Mouse (Mus musculus): ENCODE data around the gene Tnr. TPM values are rescaled to one million over a fixed set of nuclear protein-coding genes. Genes with fewer than 3 reads are reported as not detected.

Tnr gene
- total and polyA plus RNA-seq, 3 experiments = 0.01 TPM; not detected in 2

- H3K9me3 ChIP-seq (replicated peaks; ENCODE audit: insufficient read depth, low read length) = no peaks in the 10 kb centered on the region
- no peaks in the 10 kb centered on the region for H3K4me1 ChIP-seq (ENCODE audit: control insufficient read depth in 1 of 2, insufficient read depth in 2 of 2, low read length in 2 of 2)
- no peak overlapping the region for H3K27ac ChIP-seq (ENCODE audit: control insufficient read depth, low read depth, low read length)
- TF ChIP-seq MAX (IDR thresholded peaks at IDR 0.05; ENCODE audit: low read length) = no peak
- TF ChIP-seq UBTF (IDR thresholded peaks at IDR 0.05; ENCODE audit: borderline replicate concordance, insufficient read depth, low read depth, low read length) = no peak
- TF ChIP-seq ELF1 (IDR thresholded peaks at IDR 0.05; ENCODE audit: low read depth, low read length) = no peak
- TF ChIP-seq MEF2A (IDR thresholded peaks at IDR 0.05; ENCODE audit: extremely low read depth, insufficient replicate concordance, low read depth, low read length, poor library complexity, severe bottlenecking) = no peak
- no peak for TF ChIP-seq ZMIZ1 (IDR thresholded peaks at IDR 0.05; ENCODE audit: low read depth, low read length)
- no peak for TF ChIP-seq USF1 (IDR thresholded peaks at IDR 0.05; ENCODE audit: low read depth, low read length)
- no peak for TF ChIP-seq USF2 (IDR thresholded peaks at IDR 0.05; ENCODE audit: borderline replicate concordance in 1 of 2, insufficient read depth in 1 of 2, low read depth in 1 of 2, low read length in 2 of 2)
- no peak overlapping the region for H3K4me3 ChIP-seq (ENCODE audit: control insufficient read depth in 1 of 2, insufficient read depth in 1 of 2, low read depth in 2 of 2, low read length in 2 of 2)
- no peak overlapping the region for H3K9ac ChIP-seq (ENCODE audit: control insufficient read depth, low read depth, low read length, poor library complexity, severe bottlenecking)
- H3K79me2 ChIP-seq (ENCODE audit: control insufficient read depth, insufficient read depth, low read length, poor library complexity) = no peaks in the 10 kb centered on the region
- no peaks in the 10 kb centered on the region for H3K36me3 ChIP-seq (ENCODE audit: control insufficient read depth in 1 of 2, insufficient read depth in 2 of 2, low read length in 2 of 2)
- H3K27me3 ChIP-seq (ENCODE audit: control insufficient read depth in 1 of 2, insufficient read depth in 2 of 2, low read length in 2 of 2) = no peaks in the 10 kb centered on the region
- DNase-seq (ENCODE audit: low read depth, low spot score) = no peak
These were observed 298.8 kb downstream of the Tnr start for GRCm38 (mm10) chr1:159822416-159822815.

GRCm38 (mm10) chr1:159828531-159828930 lies 305.0 kb downstream of the Tnr start:
- Histone ChIP-seq H3K27me3 (ENCODE audit: control insufficient read depth in 1 of 2, insufficient read depth in 2 of 2, low read length in 2 of 2) (no peaks in the 10 kb centered on the region), H3K79me2 (ENCODE audit: control insufficient read depth, insufficient read depth, low read length, poor library complexity) (no peaks in the 10 kb centered on the region), H3K9me3 (replicated peaks; ENCODE audit: insufficient read depth, low read length) (no peaks in the 10 kb centered on the region), H3K9ac (ENCODE audit: control insufficient read depth, low read depth, low read length, poor library complexity, severe bottlenecking) (no peak overlapping the region), H3K4me1 (ENCODE audit: control insufficient read depth in 1 of 2, insufficient read depth in 2 of 2, low read length in 2 of 2) (no peaks in the 10 kb centered on the region), H3K27ac (ENCODE audit: control insufficient read depth, low read depth, low read length) (no peak overlapping the region), H3K36me3 (ENCODE audit: control insufficient read depth in 1 of 2, insufficient read depth in 2 of 2, low read length in 2 of 2) (no peaks in the 10 kb centered on the region), H3K4me3 (ENCODE audit: control insufficient read depth in 1 of 2, insufficient read depth in 1 of 2, low read depth in 2 of 2, low read length in 2 of 2) (no peak overlapping the region)
- TF ChIP-seq JUND (IDR thresholded peaks at IDR 0.05; ENCODE audit: low read depth, low read length) (no peak), KAT2A (conservative IDR thresholded peaks at IDR 0.05; ENCODE audit: low read depth, low read length) (no peak), SIN3A (IDR thresholded peaks at IDR 0.05; ENCODE audit: low read length) (no peak), POLR2A (IDR thresholded peaks at IDR 0.05; ENCODE audit: control insufficient read depth in 1 of 2, insufficient read depth in 1 of 2, low read depth in 1 of 2, low read length in 2 of 2, poor library complexity in 1 of 2) (no peak), UBTF (IDR thresholded peaks at IDR 0.05; ENCODE audit: borderline replicate concordance, insufficient read depth, low read depth, low read length) (no peak), BHLHE40 (IDR thresholded peaks at IDR 0.05; ENCODE audit: borderline replicate concordance, low read depth, low read length) (no peak), USF1 (IDR thresholded peaks at IDR 0.05; ENCODE audit: low read depth, low read length) (no peak), HCFC1 (IDR thresholded peaks at IDR 0.05; ENCODE audit: low read depth, low read length) (no peak), ZNF384 (IDR thresholded peaks at IDR 0.05; ENCODE audit: low read depth, low read length) (no peak), SMC3 (IDR thresholded peaks at IDR 0.05; ENCODE audit: low read depth, low read length) (no peak), ETS1 (IDR thresholded peaks at IDR 0.05; ENCODE audit: low read depth, low read length) (no peak), MAZ (IDR thresholded peaks at IDR 0.05; ENCODE audit: low read depth, low read length) (no peak), MAX (IDR thresholded peaks at IDR 0.05; ENCODE audit: low read length) (no peak), USF2 (IDR thresholded peaks at IDR 0.05; ENCODE audit: borderline replicate concordance in 1 of 2, insufficient read depth in 1 of 2, low read depth in 1 of 2, low read length in 2 of 2) (no peak), RCOR1 (IDR thresholded peaks at IDR 0.05; ENCODE audit: low read depth, low read length) (no peak), CHD2 (IDR thresholded peaks at IDR 0.05; ENCODE audit: low read length) (no peak), ZMIZ1 (IDR thresholded peaks at IDR 0.05; ENCODE audit: low read depth, low read length) (no peak), ZKSCAN1 (IDR thresholded peaks at IDR 0.05; ENCODE audit: low read depth, low read length) (no peak), TBP (IDR thresholded peaks at IDR 0.05; ENCODE audit: low read depth, low read length) (no peak), TCF12 (IDR thresholded peaks at IDR 0.05; ENCODE audit: low read depth, low read length) (no peak)
- no peak for DNase-seq (ENCODE audit: low read depth, low spot score)
